Mouse (Mus musculus) C2C12 (cell line): ENCODE data around the gene Ttll12. TPM values are rescaled to one million over a fixed set of nuclear protein-coding genes. Genes with fewer than 3 reads are reported as not detected.

ENCODE experiments used
- H3K27me3 ChIP-seq: one replicate; pipeline ENCODE4 v1.6.1; 2011; ENCODE audit not compliant: control insufficient read depth, insufficient read depth, insufficient read length
- H3K36me3 ChIP-seq: one replicate; pipeline ENCODE4 v1.6.1; 2011; ENCODE audit not compliant: control insufficient read depth, insufficient read depth
- H3K4me3 ChIP-seq: one replicate; pipeline ENCODE4 v1.5.1; 2011; ENCODE audit warnings: mild to moderate bottlenecking, control low read depth; ENCODE audit not compliant: poor library complexity, insufficient read depth, severe bottlenecking
- H3K79me2 ChIP-seq: one replicate; pipeline ENCODE4 v1.6.1; 2011; ENCODE audit not compliant: control insufficient read depth, insufficient read depth
- H3K79me3 ChIP-seq: one replicate; pipeline ENCODE4 v1.6.1; 2011; ENCODE audit warnings: low read depth, control low read depth
- H3ac ChIP-seq: one replicate; pipeline ENCODE3; 2011; ENCODE audit warnings: low read depth; ENCODE audit not compliant: control insufficient read depth, insufficient read length
- CEBPB ChIP-seq: IDR thresholded peaks from one replicate; pipeline ENCODE4 v1.6.1; 2011; ENCODE audit warnings: low read depth, mild to moderate bottlenecking, control low read depth, moderate library complexity
- CTCF ChIP-seq: IDR thresholded peaks from one replicate; pipeline ENCODE4 v1.5.1; 2011; ENCODE audit not compliant: control insufficient read depth, insufficient read depth, insufficient read length
- FOSL1 ChIP-seq: IDR thresholded peaks from one replicate; pipeline ENCODE4 v1.8.0; 2011; ENCODE audit warnings: mild to moderate bottlenecking, low read length; ENCODE audit not compliant: poor library complexity, insufficient read depth, severe bottlenecking
- MAX ChIP-seq: IDR thresholded peaks from one replicate; pipeline ENCODE4 v1.6.1; 2011; ENCODE audit warnings: mild to moderate bottlenecking, control low read depth
- MYOD1 ChIP-seq: IDR thresholded peaks from one replicate; pipeline ENCODE4 v1.6.1; 2011; ENCODE audit warnings: low read depth; ENCODE audit not compliant: control insufficient read depth, insufficient read length
- MYOG ChIP-seq: IDR thresholded peaks from one replicate; pipeline ENCODE4 v1.6.1; 2011; ENCODE audit not compliant: control insufficient read depth, insufficient read length; ENCODE audit errors: extremely low read depth
- USF1 ChIP-seq: IDR thresholded peaks from one replicate; pipeline ENCODE4 v1.6.1; 2011; ENCODE audit warnings: low read depth, mild to moderate bottlenecking, control low read depth, moderate library complexity
- polyA plus RNA-seq: library from polyadenylated mRNA; unstranded; fragments of >200 nt; fragmentation: generic; extraction: Trizol; gene quantifications from one replicate; pipeline ENCODE4 v1.2.1, GENCODE M21; 2012; ENCODE audit warnings: missing spikeins

The Ttll12 gene
- polyA plus RNA-seq, 1 experiment, result 84.8 TPM

DNA sequence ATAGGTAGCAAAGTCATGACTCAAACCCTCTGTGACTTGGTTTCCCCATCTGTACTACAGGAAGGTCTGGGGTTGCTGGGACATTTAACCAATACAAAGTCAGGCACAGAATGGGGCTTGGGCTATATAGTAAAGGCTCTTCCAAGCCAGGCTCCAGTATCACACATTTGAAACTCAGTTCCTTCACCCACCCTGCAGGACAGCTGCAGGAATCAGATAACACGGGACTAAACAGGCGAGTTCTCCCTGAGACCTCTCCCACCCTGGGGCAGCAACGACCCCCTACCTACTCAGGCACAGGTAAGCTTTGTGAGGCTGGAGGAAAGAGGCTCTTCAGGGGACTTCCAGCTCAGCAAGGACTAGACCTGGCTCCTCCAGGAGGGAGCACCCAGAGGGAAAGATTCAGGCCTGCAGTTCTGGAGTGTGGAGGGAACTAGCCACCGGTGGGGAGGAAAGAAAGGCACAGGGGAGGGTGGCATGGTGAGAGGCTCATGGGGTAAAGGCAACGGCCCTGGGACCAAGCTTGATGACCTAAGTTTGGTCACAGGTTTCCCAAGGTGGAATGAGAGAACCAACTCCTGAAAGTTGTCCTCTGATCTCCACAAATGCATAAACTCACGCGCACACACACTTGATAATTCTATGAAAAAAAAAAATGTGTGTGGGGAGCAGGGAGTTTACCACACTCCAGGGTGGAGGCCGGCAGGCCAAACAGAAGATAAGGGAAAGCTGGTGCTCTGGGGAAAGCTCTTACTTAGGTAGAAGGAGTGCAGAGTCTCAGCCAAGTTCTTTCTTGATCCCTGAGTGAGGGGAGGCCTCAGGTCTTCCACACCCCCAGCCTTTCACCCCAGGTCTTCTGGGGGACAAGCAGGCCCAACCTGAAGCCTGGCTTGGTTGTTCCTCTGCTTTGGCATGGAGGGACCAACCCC, 2.4 kb downstream of the Ttll12 start:
- H3K36me3 ChIP-seq, result peaks cover 37% of the 10 kb centered on the region
- TF ChIP-seq CEBPB (no peak), MAX (no peak), USF1 (no peak), CTCF (no peak), MYOD1 (no peak), FOSL1 (no peak), MYOG (no peak)

DNA sequence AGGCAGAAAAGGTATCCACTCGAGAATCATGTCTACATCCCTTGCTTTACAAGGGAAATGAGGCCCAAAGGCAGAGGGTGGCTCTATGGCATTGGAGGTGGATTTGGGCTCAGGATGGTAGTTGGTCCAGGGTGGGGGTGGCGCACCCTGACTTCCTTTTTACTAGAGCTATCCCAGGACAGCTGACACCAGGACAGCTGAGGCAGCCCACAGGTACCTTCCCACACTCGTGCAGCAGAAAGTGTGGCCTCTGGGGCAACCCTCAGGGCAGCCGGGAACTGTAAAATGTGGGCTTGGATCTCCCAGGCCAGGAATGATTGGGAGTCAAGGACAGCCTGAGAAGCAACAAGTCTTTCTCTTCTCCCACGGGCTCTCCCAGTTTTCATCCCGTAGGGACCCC, 3.2 kb downstream of the Ttll12 start:
- Histone ChIP-seq H3K79me3 (peaks cover 54% of the 10 kb centered on the region), H3ac (no peak overlapping the region), H3K27me3 (no peaks in the 10 kb centered on the region), H3K4me3 (no peak overlapping the region), H3K79me2 (peaks cover 71% of the 10 kb centered on the region), H3K36me3 (peaks cover 44% of the 10 kb centered on the region)
- TF ChIP-seq MYOG (no peak), MAX (no peak), CTCF (no peak), CEBPB (no peak), MYOD1 (no peak), USF1 (no peak), FOSL1 (no peak)

More for the DNA sequence above, 2.4 kb downstream of the Ttll12 start:
- peak overlapping the region; percentile 38 for H3ac ChIP-seq
- no peak overlapping the region for H3K4me3 ChIP-seq
- H3K27me3 ChIP-seq, result no peaks in the 10 kb centered on the region
- peaks cover 54% of the 10 kb centered on the region for H3K79me3 ChIP-seq
- H3K79me2 ChIP-seq, result peaks cover 71% of the 10 kb centered on the region

DNA sequence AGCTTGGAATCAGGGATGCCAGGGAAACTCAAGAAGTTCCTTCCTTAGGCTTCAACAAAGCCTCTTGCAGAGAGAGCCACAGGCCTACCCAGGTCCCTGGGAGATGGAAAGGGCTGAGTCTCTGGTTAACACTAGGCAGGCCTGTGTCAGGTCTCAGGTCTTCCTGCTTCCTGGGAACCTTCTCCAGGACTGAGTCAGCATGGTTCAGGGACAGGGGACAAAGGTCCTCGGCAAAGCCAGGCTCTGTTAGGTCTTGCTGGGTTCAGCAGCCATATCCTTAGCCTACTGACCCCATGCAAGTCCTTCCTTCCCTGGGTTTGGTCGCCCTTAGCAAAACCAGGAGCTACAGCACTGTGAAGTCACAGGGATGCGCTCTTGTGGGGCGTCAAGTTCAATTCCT, 4.1 kb downstream of the Ttll12 start:
- Histone ChIP-seq H3K27me3 (no peaks in the 10 kb centered on the region), H3K79me3 (peaks cover 54% of the 10 kb centered on the region), H3K36me3 (peaks cover 53% of the 10 kb centered on the region), H3K4me3 (no peak overlapping the region), H3K79me2 (peaks cover 71% of the 10 kb centered on the region), H3ac (no peak overlapping the region)
- TF ChIP-seq FOSL1, result no peak
- TF ChIP-seq MYOD1, result no peak
- no peak for TF ChIP-seq CEBPB
- no peak for TF ChIP-seq MAX
- no peak for TF ChIP-seq USF1
- no peak for TF ChIP-seq MYOG
- TF ChIP-seq CTCF, result no peak

DNA sequence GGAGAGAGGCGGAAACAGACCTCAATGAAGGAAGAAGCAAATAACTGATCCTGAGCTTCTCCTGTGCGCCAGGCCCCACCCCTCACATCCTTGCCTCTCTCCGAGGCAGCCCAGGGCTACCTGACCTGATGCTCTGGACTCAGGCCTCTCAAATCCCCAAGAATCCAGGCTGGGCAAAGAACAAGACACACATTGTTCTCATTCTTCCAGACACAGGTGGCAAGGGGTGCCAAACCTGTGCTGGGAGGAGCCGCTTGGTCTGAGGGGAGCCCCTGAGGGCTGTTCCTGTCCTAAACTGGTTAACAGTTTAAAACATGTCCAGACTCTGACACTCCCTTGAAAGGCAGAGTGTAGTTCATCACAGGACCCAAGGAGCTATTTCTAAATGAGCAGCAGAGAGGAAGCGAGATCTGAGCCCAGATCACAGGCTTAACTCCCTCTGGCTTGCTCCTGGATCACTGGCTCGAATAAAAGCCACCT, 10.2 kb downstream of the Ttll12 start:
- peaks cover 90% of the 10 kb centered on the region for H3K36me3 ChIP-seq
- no peak overlapping the region for H3K4me3 ChIP-seq
- TF ChIP-seq MYOG (no peak), FOSL1 (no peak), CTCF (no peak), MAX (no peak), CEBPB (no peak), USF1 (no peak)
- H3ac ChIP-seq, result no peak overlapping the region
- no peaks in the 10 kb centered on the region for H3K27me3 ChIP-seq
- H3K79me3 ChIP-seq, result peaks cover 6% of the 10 kb centered on the region
- H3K79me2 ChIP-seq, result peaks cover 19% of the 10 kb centered on the region

DNA sequence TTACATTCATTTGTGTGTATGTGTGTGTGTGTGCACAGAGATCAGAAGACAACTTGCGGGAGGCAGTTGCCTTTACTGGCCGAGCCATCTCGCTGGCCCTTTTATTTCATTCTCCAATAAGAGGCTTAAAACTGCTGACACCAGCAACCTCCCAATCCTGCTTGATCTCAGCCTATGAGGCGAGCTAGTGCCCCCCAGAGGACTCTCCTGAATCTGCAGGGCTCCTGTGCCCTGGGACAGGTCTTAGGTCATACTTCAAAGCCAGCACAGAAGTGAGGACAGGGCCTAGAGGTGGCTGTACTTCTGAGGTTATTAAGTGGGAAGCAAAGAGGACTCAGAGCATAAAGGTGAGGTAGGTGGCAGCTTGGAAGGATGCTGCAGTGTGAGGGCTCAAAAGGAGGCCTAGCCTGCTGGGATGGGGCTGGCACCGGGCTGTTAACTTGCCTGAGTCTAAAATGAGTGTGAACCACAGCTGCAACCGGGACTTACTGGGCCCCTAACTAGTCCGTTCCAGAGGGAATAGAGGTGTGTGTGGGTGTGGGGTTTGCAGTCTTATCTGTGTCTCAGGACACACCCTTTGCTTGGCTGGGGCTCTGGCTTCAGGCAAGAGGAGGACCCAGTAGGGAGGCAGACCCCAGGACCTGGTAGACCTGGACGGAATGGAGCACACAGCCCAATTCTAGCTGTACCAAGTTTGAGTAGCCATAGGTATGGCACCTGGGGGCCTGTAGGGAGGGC, 11.4 kb downstream of the Ttll12 start:
- Histone ChIP-seq H3K4me3 (no peak overlapping the region), H3ac (no peak overlapping the region), H3K27me3 (no peaks in the 10 kb centered on the region), H3K79me2 (peaks cover 7% of the 10 kb centered on the region), H3K79me3 (no peaks in the 10 kb centered on the region), H3K36me3 (peaks cover 96% of the 10 kb centered on the region)
- peak; percentile 67 for TF ChIP-seq CTCF
- no peak for TF ChIP-seq MYOG
